Mouse (Mus musculus) limb, embryonic 14.5 days (tissue): Measurements from ENCODE around the gene Tsks. TPM values are rescaled to one million over a fixed set of nuclear protein-coding genes. Genes with fewer than 3 reads are reported as not detected.

ENCODE experiments used
- ATAC-seq: fragments of 200-750 bp; cut with Nextera tagmentation; 2 replicates; pipeline ENCODE4 v1.8.0; 2017; ENCODE audit warnings: low read depth, moderate number of reproducible peaks, moderate TSS enrichment; ENCODE audit not compliant: low FRiP score
- DNase-seq: peaks from one replicate; pipeline ENCODE4 v3.0.0-alpha.2; 2015; ENCODE audit warnings: low spot score
- H3K27ac ChIP-seq: fragments of 300-500 bp; sonication (generic); replicated peaks from 2 replicates; pipeline ENCODE4 v1.5.1; 2014; ENCODE audit warnings: low read depth, mild to moderate bottlenecking, low read length, moderate library complexity, mixed read lengths
- H3K27me3 ChIP-seq: fragments of 300-500 bp; sonication (generic); 2 replicates; pipeline ENCODE4 v1.6.1; 2014; ENCODE audit warnings: low read length, mixed read lengths; ENCODE audit not compliant: control insufficient read depth, insufficient read depth
- H3K36me3 ChIP-seq: fragments of 300-500 bp; sonication (generic); 2 replicates; pipeline ENCODE4 v1.6.1; 2014; ENCODE audit warnings: mild to moderate bottlenecking, low read length, moderate library complexity, mixed read lengths; ENCODE audit not compliant: control insufficient read depth, insufficient read depth
- H3K4me1 ChIP-seq: fragments of 300-500 bp; sonication (generic); 2 replicates; pipeline ENCODE4 v1.6.1; 2014; ENCODE audit warnings: antibody characterized with exemption, low read length, mixed read lengths; ENCODE audit not compliant: control insufficient read depth, insufficient read depth
- H3K4me2 ChIP-seq: fragments of 300-500 bp; sonication (generic); replicated peaks from 2 replicates; pipeline ENCODE4 v1.6.1; 2014; ENCODE audit warnings: low read depth, mild to moderate bottlenecking, low read length, moderate library complexity; ENCODE audit not compliant: severe bottlenecking
- H3K4me3 ChIP-seq: fragments of 300-500 bp; sonication (generic); replicated peaks from 2 replicates; pipeline ENCODE4 v1.5.1; 2014; ENCODE audit warnings: low read length
- H3K9ac ChIP-seq: fragments of 300-500 bp; sonication (generic); 2 replicates; pipeline ENCODE4 v1.6.1; 2014; ENCODE audit warnings: mild to moderate bottlenecking, low read depth, low read length, moderate library complexity; ENCODE audit not compliant: severe bottlenecking
- H3K9me3 ChIP-seq: fragments of 300-500 bp; sonication (generic); 2 replicates; pipeline ENCODE4 v1.6.1; 2016; ENCODE audit warnings: low read length; ENCODE audit not compliant: control insufficient read depth
- POLR2A ChIP-seq: fragments of 200-500 bp; IDR thresholded peaks from 2 replicates; pipeline ENCODE4 v1.8.0; 2012; ENCODE audit warnings: inconsistent platforms, mild to moderate bottlenecking, moderate library complexity, borderline replicate concordance; ENCODE audit not compliant: insufficient read depth, insufficient read length; ENCODE audit errors: extremely low read depth
- WGBS: fragments of 180-500 bp; shearing (Covaris S2); extraction: QIAGEN DNeasy Blood & Tissue Kit; methylation state at CpG from one replicate; pipeline ENCODE4 v1.1.7; 2014; 5-methylcytosine and 5-hydroxymethylcytosine counted together
- polyA plus RNA-seq, 2 experiments: library from polyadenylated mRNA; depleted of rRNA in 1 of 2; stranded (reverse) in 1 of 2; unstranded in 1 of 2; fragments of >200 nt; fragmentation: Nextera tagmentation in 1 of 2; extraction: Ambion mirVana in 1 of 2; gene quantifications; 2 replicates each; pipeline versions ENCODE4 v1.2.1 to v1.2.3; 2012 to 2014

Tsks gene
- polyA plus RNA-seq, 2 experiments, result 0.14 TPM; not detected in 1

- TF ChIP-seq POLR2A, result no peak
- WGBS, result 97% methylated on average over 12 of the region's 12 CpGs
These were observed 63.5 kb downstream of the Tsks start for GRCm38 (mm10) chr7:45006503-45006902.

GRCm38 (mm10) chr7:45007141-45007540 is 64.1 kb downstream of the Tsks start:
- Histone ChIP-seq H3K9ac (no peak overlapping the region), H3K4me2 (no peak overlapping the region), H3K36me3 (peaks cover 97% of the 10 kb centered on the region), H3K9me3 (no peaks in the 10 kb centered on the region), H3K4me3 (no peak overlapping the region), H3K4me1 (no peaks in the 10 kb centered on the region), H3K27ac (no peak overlapping the region), H3K27me3 (no peaks in the 10 kb centered on the region)
- DNase-seq, result no peak
- 96% methylated on average over 29 of the region's 29 CpGs for WGBS
- no peak for TF ChIP-seq POLR2A
- ATAC-seq, result no peak

More at GRCm38 (mm10) chr7:45006503-45006902, 63.5 kb downstream of the Tsks start:
- Histone ChIP-seq H3K27ac (no peak overlapping the region), H3K4me2 (no peak overlapping the region), H3K27me3 (no peaks in the 10 kb centered on the region), H3K4me3 (no peak overlapping the region), H3K36me3 (peaks cover 97% of the 10 kb centered on the region), H3K9ac (no peak overlapping the region), H3K9me3 (no peaks in the 10 kb centered on the region), H3K4me1 (no peaks in the 10 kb centered on the region)
- DNase-seq, result no peak
- ATAC-seq, result no peak

Other genes with a start within 250 kb of the Tsks start
Only the 30 nearest of the 33 such genes appear.
- 39.9 and 44.6 TPM in 2 replicates for gene Vrk3, start 194.8 kb upstream of the Tsks start, polyA plus RNA-seq (2012; rRNA removed)
- 28.8 and 30.9 TPM in 2 replicates for gene Vrk3, start 194.8 kb upstream of the Tsks start, polyA plus RNA-seq (2014; fragmentation: Nextera tagmentation; extraction: Ambion mirVana)
- gene Zfp473, start 192.2 kb upstream of the Tsks start, polyA plus RNA-seq (2012; rRNA removed), result 1.1 and 1.6 TPM in 2 replicates
- gene Zfp473, start 192.2 kb upstream of the Tsks start, polyA plus RNA-seq (2014; fragmentation: Nextera tagmentation; extraction: Ambion mirVana), result 1.4 and 1.7 TPM in 2 replicates
- 92.5 and 133 TPM in 2 replicates for gene Nup62, start 127.1 kb upstream of the Tsks start, polyA plus RNA-seq (2012; rRNA removed)
- gene Nup62, start 127.1 kb upstream of the Tsks start, polyA plus RNA-seq (2014; fragmentation: Nextera tagmentation; extraction: Ambion mirVana), result 53.0 and 53.9 TPM in 2 replicates
- gene Il4i1, start 126.8 kb upstream of the Tsks start, polyA plus RNA-seq (2012; rRNA removed), result 0.87 and 1.0 TPM in 2 replicates
- gene Il4i1, start 126.8 kb upstream of the Tsks start, polyA plus RNA-seq (2014; fragmentation: Nextera tagmentation; extraction: Ambion mirVana), result 1.6 and 2.5 TPM in 2 replicates
- 47.9 and 69.8 TPM in 2 replicates for gene Atf5, start 126.5 kb upstream of the Tsks start, polyA plus RNA-seq (2012; rRNA removed)
- gene Atf5, start 126.5 kb upstream of the Tsks start, polyA plus RNA-seq (2014; fragmentation: Nextera tagmentation; extraction: Ambion mirVana), result 3.1 and 3.7 TPM in 2 replicates
- 179 and 270 TPM in 2 replicates for gene Akt1s1, start 94.2 kb upstream of the Tsks start, polyA plus RNA-seq (2012; rRNA removed)
- gene Akt1s1, start 94.2 kb upstream of the Tsks start, polyA plus RNA-seq (2014; fragmentation: Nextera tagmentation; extraction: Ambion mirVana), result 66.1 and 70.5 TPM in 2 replicates
- 86.0 and 103 TPM in 2 replicates for gene Tbc1d17, start 94.1 kb upstream of the Tsks start, polyA plus RNA-seq (2012; rRNA removed)
- 76.0 and 81.7 TPM in 2 replicates for gene Tbc1d17, start 94.1 kb upstream of the Tsks start, polyA plus RNA-seq (2014; fragmentation: Nextera tagmentation; extraction: Ambion mirVana)
- 28.7 and 32.0 TPM in 2 replicates for gene Pnkp, start 86.1 kb upstream of the Tsks start, polyA plus RNA-seq (2012; rRNA removed)
- gene Pnkp, start 86.1 kb upstream of the Tsks start, polyA plus RNA-seq (2014; fragmentation: Nextera tagmentation; extraction: Ambion mirVana), result 23.8 and 26.6 TPM in 2 replicates
- 751 and 1,065 TPM in 2 replicates for gene Ptov1, start 73.4 kb upstream of the Tsks start, polyA plus RNA-seq (2012; rRNA removed)
- 471 and 513 TPM in 2 replicates for gene Ptov1, start 73.4 kb upstream of the Tsks start, polyA plus RNA-seq (2014; fragmentation: Nextera tagmentation; extraction: Ambion mirVana)
- gene Med25, start 50.5 kb upstream of the Tsks start, polyA plus RNA-seq (2012; rRNA removed), result 142 and 181 TPM in 2 replicates
- 69.1 and 73.5 TPM in 2 replicates for gene Med25, start 50.5 kb upstream of the Tsks start, polyA plus RNA-seq (2014; fragmentation: Nextera tagmentation; extraction: Ambion mirVana)
- 48.7 and 72.6 TPM in 2 replicates for gene Fuz, start 47.1 kb upstream of the Tsks start, polyA plus RNA-seq (2012; rRNA removed)
- 21.7 and 25.0 TPM in 2 replicates for gene Fuz, start 47.1 kb upstream of the Tsks start, polyA plus RNA-seq (2014; fragmentation: Nextera tagmentation; extraction: Ambion mirVana)
- 113 and 141 TPM in 2 replicates for gene Ap2a1, start 13.7 kb upstream of the Tsks start, polyA plus RNA-seq (2012; rRNA removed)
- 72.2 and 75.7 TPM in 2 replicates for gene Ap2a1, start 13.7 kb upstream of the Tsks start, polyA plus RNA-seq (2014; fragmentation: Nextera tagmentation; extraction: Ambion mirVana)
- 78.9 and 115 TPM in 2 replicates for gene Cpt1c, start 31.6 kb downstream of the Tsks start, polyA plus RNA-seq (2012; rRNA removed)
- gene Cpt1c, start 31.6 kb downstream of the Tsks start, polyA plus RNA-seq (2014; fragmentation: Nextera tagmentation; extraction: Ambion mirVana), result 26.3 and 33.6 TPM in 2 replicates
- 607 and 720 TPM in 2 replicates for gene Prmt1, start 43.4 kb downstream of the Tsks start, polyA plus RNA-seq (2012; rRNA removed)
- gene Prmt1, start 43.4 kb downstream of the Tsks start, polyA plus RNA-seq (2014; fragmentation: Nextera tagmentation; extraction: Ambion mirVana), result 166 and 187 TPM in 2 replicates
- 142 and 168 TPM in 2 replicates for gene Irf3, start 54.4 kb downstream of the Tsks start, polyA plus RNA-seq (2012; rRNA removed)
- 92.5 and 92.7 TPM in 2 replicates for gene Irf3, start 54.4 kb downstream of the Tsks start, polyA plus RNA-seq (2014; fragmentation: Nextera tagmentation; extraction: Ambion mirVana)
- gene Bcl2l12, start 55.5 kb downstream of the Tsks start, polyA plus RNA-seq (2012; rRNA removed), result 81.3 and 104 TPM in 2 replicates
- 54.9 and 62.9 TPM in 2 replicates for gene Bcl2l12, start 55.5 kb downstream of the Tsks start, polyA plus RNA-seq (2014; fragmentation: Nextera tagmentation; extraction: Ambion mirVana)
- gene Scaf1, start 73.2 kb downstream of the Tsks start, polyA plus RNA-seq (2012; rRNA removed), result 114 and 135 TPM in 2 replicates
- gene Scaf1, start 73.2 kb downstream of the Tsks start, polyA plus RNA-seq (2014; fragmentation: Nextera tagmentation; extraction: Ambion mirVana), result 50.7 and 58.3 TPM in 2 replicates
- 53.8 and 60.9 TPM in 2 replicates for gene Rras, start 74.8 kb downstream of the Tsks start, polyA plus RNA-seq (2012; rRNA removed)
- 42.8 and 43.7 TPM in 2 replicates for gene Rras, start 74.8 kb downstream of the Tsks start, polyA plus RNA-seq (2014; fragmentation: Nextera tagmentation; extraction: Ambion mirVana)
- gene Prr12, start 109.7 kb downstream of the Tsks start, polyA plus RNA-seq (2012; rRNA removed), result 25.2 and 26.8 TPM in 2 replicates
- 16.0 and 19.6 TPM in 2 replicates for gene Prr12, start 109.7 kb downstream of the Tsks start, polyA plus RNA-seq (2014; fragmentation: Nextera tagmentation; extraction: Ambion mirVana)
- gene Nosip, start 119.2 kb downstream of the Tsks start, polyA plus RNA-seq (2012; rRNA removed), result 82.7 and 86.8 TPM in 2 replicates
- gene Nosip, start 119.2 kb downstream of the Tsks start, polyA plus RNA-seq (2014; fragmentation: Nextera tagmentation; extraction: Ambion mirVana), result 68.1 and 69.6 TPM in 2 replicates
- 50.4 and 54.1 TPM in 2 replicates for gene Prrg2, start 119.5 kb downstream of the Tsks start, polyA plus RNA-seq (2012; rRNA removed)
- gene Prrg2, start 119.5 kb downstream of the Tsks start, polyA plus RNA-seq (2014; fragmentation: Nextera tagmentation; extraction: Ambion mirVana), result 18.6 and 21.4 TPM in 2 replicates
- gene Rcn3, start 149.0 kb downstream of the Tsks start, polyA plus RNA-seq (2012; rRNA removed), result 679 and 759 TPM in 2 replicates
- gene Rcn3, start 149.0 kb downstream of the Tsks start, polyA plus RNA-seq (2014; fragmentation: Nextera tagmentation; extraction: Ambion mirVana), result 569 and 577 TPM in 2 replicates
- 56.1 and 64.6 TPM in 2 replicates for gene Fcgrt, start 160.6 kb downstream of the Tsks start, polyA plus RNA-seq (2012; rRNA removed)
- 88.4 and 89.0 TPM in 2 replicates for gene Fcgrt, start 160.6 kb downstream of the Tsks start, polyA plus RNA-seq (2014; fragmentation: Nextera tagmentation; extraction: Ambion mirVana)
- gene Rps11, start 181.2 kb downstream of the Tsks start, polyA plus RNA-seq (2012; rRNA removed), result 563 and 814 TPM in 2 replicates
- 1,719 and 1,751 TPM in 2 replicates for gene Rps11, start 181.2 kb downstream of the Tsks start, polyA plus RNA-seq (2014; fragmentation: Nextera tagmentation; extraction: Ambion mirVana)
- 3,691 and 3,912 TPM in 2 replicates for gene Rpl13a, start 185.6 kb downstream of the Tsks start, polyA plus RNA-seq (2012; rRNA removed)
- gene Rpl13a, start 185.6 kb downstream of the Tsks start, polyA plus RNA-seq (2014; fragmentation: Nextera tagmentation; extraction: Ambion mirVana), result 1,718 and 1,777 TPM in 2 replicates
- gene Gm45713, start 193.0 kb downstream of the Tsks start, polyA plus RNA-seq (2012; rRNA removed), result 0.31 TPM in 1 of 2 replicates, not detected in the other
- gene Gm45713, start 193.0 kb downstream of the Tsks start, polyA plus RNA-seq (2014; fragmentation: Nextera tagmentation; extraction: Ambion mirVana), result 0.39 and 1.4 TPM in 2 replicates
- gene Flt3l, start 193.2 kb downstream of the Tsks start, polyA plus RNA-seq (2012; rRNA removed), result 12.4 and 18.6 TPM in 2 replicates
- 2.2 and 3.3 TPM in 2 replicates for gene Flt3l, start 193.2 kb downstream of the Tsks start, polyA plus RNA-seq (2014; fragmentation: Nextera tagmentation; extraction: Ambion mirVana)
- 115 and 118 TPM in 2 replicates for gene Pih1d1, start 211.1 kb downstream of the Tsks start, polyA plus RNA-seq (2012; rRNA removed)
- gene Pih1d1, start 211.1 kb downstream of the Tsks start, polyA plus RNA-seq (2014; fragmentation: Nextera tagmentation; extraction: Ambion mirVana), result 86.4 and 87.3 TPM in 2 replicates
- gene Aldh16a1, start 211.4 kb downstream of the Tsks start, polyA plus RNA-seq (2012; rRNA removed), result 45.6 and 67.3 TPM in 2 replicates
- 40.0 and 47.7 TPM in 2 replicates for gene Aldh16a1, start 211.4 kb downstream of the Tsks start, polyA plus RNA-seq (2014; fragmentation: Nextera tagmentation; extraction: Ambion mirVana)
- 0.40 and 0.58 TPM in 2 replicates for gene Slc17a7, start 220.7 kb downstream of the Tsks start, polyA plus RNA-seq (2012; rRNA removed)
- gene Slc17a7, start 220.7 kb downstream of the Tsks start, polyA plus RNA-seq (2014; fragmentation: Nextera tagmentation; extraction: Ambion mirVana), result 0.17 and 0.18 TPM in 2 replicates